In the genomic region with DNA sequence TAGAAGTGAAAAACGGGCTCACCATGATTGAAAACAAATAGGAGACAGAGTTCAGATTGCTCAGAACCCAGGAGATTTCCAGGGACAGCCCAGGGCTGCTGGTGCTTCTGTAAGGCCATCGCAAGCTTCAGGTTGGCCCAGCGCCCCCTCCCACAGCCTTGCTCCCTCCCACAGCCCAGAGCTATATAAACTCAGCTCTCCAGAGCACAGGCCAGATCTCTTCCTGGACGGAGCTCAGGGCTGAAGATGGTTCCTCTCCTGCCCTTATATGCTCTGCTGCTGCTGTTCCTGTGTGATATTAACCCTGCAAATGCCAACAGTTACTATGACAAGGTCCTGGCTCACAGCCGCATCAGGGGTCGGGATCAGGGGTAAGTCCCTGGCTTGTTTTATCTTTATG, we compare ENCODE assay signal across 8 mouse cellular contexts. TPM values are rescaled to one million over a fixed set of nuclear protein-coding genes. Genes with fewer than 3 reads are reported as not detected.
DNase-seq lines count a peak whose midpoint lies in the region; ATAC-seq lines count a peak whose summit lies in the region.

A gene (plus strand): TSS at position 213 of the 400 bp plus-strand sequence.

- H3K27ac ChIP-seq in heart, embryonic 15.5 days: peak within 1 kb of the TSS; percentile 51
- no peak within 1 kb of the TSS for H3K27ac ChIP-seq in liver, embryonic 12.5 days
- peak within 1 kb of the TSS; percentile 23 for H3K27ac ChIP-seq in stomach, embryonic 16.5 days (ENCODE audit: low read length)

- no peaks in the 10 kb centered on the region for H3K9me3 ChIP-seq in heart, embryonic 15.5 days (replicated peaks)
- H3K9me3 ChIP-seq in liver, embryonic 12.5 days (replicated peaks): no peaks in the 10 kb centered on the region
- no peaks in the 10 kb centered on the region for H3K9me3 ChIP-seq in stomach, embryonic 16.5 days (replicated peaks; ENCODE audit: control insufficient read depth, low read length)

- no peaks in the 10 kb centered on the region; the same call in none of the 2 replicates for H3K4me1 ChIP-seq in heart, embryonic 15.5 days (replicated peaks)
- no peaks in the 10 kb centered on the region for H3K4me1 ChIP-seq in liver, embryonic 12.5 days
- H3K4me1 ChIP-seq in stomach, embryonic 16.5 days (ENCODE audit: control insufficient read depth, insufficient read depth, low read length): peaks cover 8% of the 10 kb centered on the region

- H3K27me3 ChIP-seq in heart, embryonic 15.5 days: no peaks in the 10 kb centered on the region
- H3K27me3 ChIP-seq in liver, embryonic 12.5 days (replicated peaks): no peaks in the 10 kb centered on the region
- H3K27me3 ChIP-seq in stomach, embryonic 16.5 days (ENCODE audit: control insufficient read depth, insufficient read depth, low read length): 0 out of 2 replicates have a peak, but pooled peaks cover 2% of the 10 kb centered on the region

- ATAC-seq in heart, embryonic 15.5 days (replicated peaks; ENCODE audit: insufficient number of reproducible peaks, insufficient read depth, low FRiP score, low read depth): peak; percentile 81
- no peak for ATAC-seq in liver, embryonic 12.5 days
- ATAC-seq in stomach, embryonic 16.5 days (ENCODE audit: insufficient read depth, low FRiP score): peak; percentile 79; the same call in 1 of the 2 replicates

- peak within 1 kb of the TSS; percentile 36 for H3K4me3 ChIP-seq in heart, embryonic 15.5 days
- H3K4me3 ChIP-seq in liver, embryonic 12.5 days: no peak within 1 kb of the TSS
- peak within 1 kb of the TSS; percentile 30 for H3K4me3 ChIP-seq in stomach, embryonic 16.5 days (replicated peaks; ENCODE audit: low read length)

- H3K9ac ChIP-seq in heart, embryonic 15.5 days: no peak within 1 kb of the TSS
- H3K9ac ChIP-seq in liver, embryonic 12.5 days: no peak within 1 kb of the TSS
- no peak within 1 kb of the TSS; the same call in 1 of the 2 replicates for H3K9ac ChIP-seq in stomach, embryonic 16.5 days (ENCODE audit: low read length)

- 28% methylated on average over 6 of the region's 6 CpGs for WGBS in heart, embryonic 15.5 days
- 29% methylated on average over 6 of the region's 6 CpGs for WGBS in liver, embryonic 12.5 days (ENCODE audit: insufficient replicate concordance)
- WGBS in stomach, embryonic 16.5 days: 29% methylated on average over 6 of the region's 6 CpGs

- no peaks in the 10 kb centered on the region for H3K36me3 ChIP-seq in heart, embryonic 15.5 days
- no peaks in the 10 kb centered on the region for H3K36me3 ChIP-seq in liver, embryonic 12.5 days
- H3K36me3 ChIP-seq in stomach, embryonic 16.5 days (ENCODE audit: control insufficient read depth, insufficient read depth, low read length): no peaks in the 10 kb centered on the region

- peak within 1 kb of the TSS; percentile 40 for H3K4me2 ChIP-seq in heart, embryonic 15.5 days
- no peak within 1 kb of the TSS for H3K4me2 ChIP-seq in liver, embryonic 12.5 days
- H3K4me2 ChIP-seq in stomach, embryonic 16.5 days (ENCODE audit: low read depth, low read length): peak within 1 kb of the TSS; percentile 42

- peak in 1 of 2 experiments; percentile 5 for DNase-seq in heart, adult 18-20 months
- no peak for DNase-seq in heart, adult 9 months (ENCODE audit: low spot score in 2 of 2)
- peak; percentile 5 for DNase-seq in adrenal gland, postnatal 14 days
- DNase-seq in cerebellum, adult 9-11 months: no peak
- no peak for DNase-seq in cerebellum, postnatal 4 days (ENCODE audit: low spot score in 2 of 2)

RNA-seq across cellular contexts. Expression of the gene that starts here (rescaled TPM):
- 10 to 100 TPM; 12.8 to 13.5 TPM for total RNA-seq in heart, adult 18-20 months (2021)
- total RNA-seq in adrenal gland, postnatal 14 days (2021): 179 and 211 TPM in 2 replicates
- polyA plus RNA-seq in heart, embryonic 15.5 days (2015; fragmentation: Nextera tagmentation; extraction: Ambion mirVana): 387 and 429 TPM in 2 replicates
- 24.8 and 25.0 TPM in 2 replicates for polyA plus RNA-seq in liver, embryonic 12.5 days (2016; fragmentation: Nextera tagmentation; extraction: Ambion mirVana)
- 113 and 126 TPM in 2 replicates for polyA plus RNA-seq in stomach, embryonic 16.5 days (2015; fragmentation: Nextera tagmentation; extraction: Ambion mirVana)

Comparison
In these comparisons a context has a peak if more than half of its experiments do, and no peak if none do; other contexts are left out.
1. RNA of the gene that starts here (total RNA-seq): 179 to 211 TPM in adrenal gland, postnatal 14 days; 12.8 to 13.5 TPM in heart, adult 18-20 months; every median in the first group is over 10 times any median in the second.